Mouse (Mus musculus) retina, postnatal 7 days (tissue): ENCODE measurements around the gene Phospho1.

Experiments used
- DNase-seq: peaks from one replicate; pipeline ENCODE4 v3.0.0-alpha.2; 2012; ENCODE audit warnings: low read depth, low spot score

The Phospho1 gene

GRCm38 (mm10) chr11:95824071-95824876 lies at the start of gene Phospho1:
Gene Phospho1, plus strand, starts transcription at chr11:95824499.
- peak; percentile 85 for DNase-seq

- no peak for DNase-seq
Observed at GRCm38 (mm10) chr11:95777323-95778297, 46.7 kb upstream of the Phospho1 start.

GRCm38 (mm10) chr11:95778831-95779251 lies 45.5 kb upstream of the Phospho1 start:
- DNase-seq = peak; percentile 13

- DNase-seq = no peak
Observed at GRCm38 (mm10) chr11:95779366-95779765, 44.9 kb upstream of the Phospho1 start.

GRCm38 (mm10) chr11:95780480-95780879 lies 43.8 kb upstream of the Phospho1 start:
- no peak for DNase-seq

- DNase-seq = no peak
Observed at GRCm38 (mm10) chr11:95781557-95781956, 42.7 kb upstream of the Phospho1 start.

- DNase-seq = no peak
Observed at GRCm38 (mm10) chr11:95783457-95783856, 40.8 kb upstream of the Phospho1 start.

GRCm38 (mm10) chr11:95783958-95784357 lies 40.3 kb upstream of the Phospho1 start:
- DNase-seq = no peak

- DNase-seq = no peak
Observed at GRCm38 (mm10) chr11:95785675-95786074, 38.6 kb upstream of the Phospho1 start.

GRCm38 (mm10) chr11:95786511-95786910 lies 37.8 kb upstream of the Phospho1 start:
- DNase-seq = no peak

GRCm38 (mm10) chr11:95789451-95789891 lies 34.8 kb upstream of the Phospho1 start:
- DNase-seq = no peak

- DNase-seq = no peak
Observed at GRCm38 (mm10) chr11:95791787-95792186, 32.5 kb upstream of the Phospho1 start.

GRCm38 (mm10) chr11:95792950-95793509 lies 31.3 kb upstream of the Phospho1 start:
- no peak for DNase-seq

- no peak for DNase-seq
Observed at GRCm38 (mm10) chr11:95794201-95794600, 30.1 kb upstream of the Phospho1 start.

- no peak for DNase-seq
Observed at GRCm38 (mm10) chr11:95795582-95795981, 28.7 kb upstream of the Phospho1 start.

- no peak for DNase-seq
Observed at GRCm38 (mm10) chr11:95805010-95805409, 19.3 kb upstream of the Phospho1 start.

- DNase-seq = no peak
Observed at GRCm38 (mm10) chr11:95805527-95805926, 18.8 kb upstream of the Phospho1 start.

GRCm38 (mm10) chr11:95807884-95808283 lies 16.4 kb upstream of the Phospho1 start:
- DNase-seq = no peak

GRCm38 (mm10) chr11:95808448-95809011 lies 15.8 kb upstream of the Phospho1 start:
- DNase-seq = no peak

- no peak for DNase-seq
Observed at GRCm38 (mm10) chr11:95809603-95810002, 14.7 kb upstream of the Phospho1 start.

- no peak for DNase-seq
Observed at GRCm38 (mm10) chr11:95810828-95811227, 13.5 kb upstream of the Phospho1 start.

- DNase-seq = no peak
Observed at GRCm38 (mm10) chr11:95811741-95812140, 12.6 kb upstream of the Phospho1 start.
